Mouse (Mus musculus) effector memory CD4-positive, alpha-beta T cell, adult 5 months (primary cell): ENCODE results near the gene Fndc4. TPM values are rescaled to one million over a fixed set of nuclear protein-coding genes. Genes with fewer than 3 reads are reported as not detected.

Experiments used
- polyA plus RNA-seq: library from polyadenylated mRNA; unstranded; fragments of 100-300 nt; shearing (Covaris generic); gene quantifications from one replicate; pipeline ENCODE4 v1.2.1, GENCODE M21; 2017

Fndc4 gene
- 4.6 TPM for polyA plus RNA-seq

GRCm38 (mm10) chr5:31295606-31296141 is at the start of gene Fndc4:
Gene Fndc4, minus strand, starts transcription at chr5:31296080.

GRCm38 (mm10) chr5:31297047-31297757 is 1.3 kb upstream of the Fndc4 start, which contains the start of gene Gckr:
Gene Gckr, plus strand, starts transcription at chr5:31297443.

GRCm38 (mm10) chr5:31290521-31291360 is 5.1 kb downstream of the Fndc4 start, which contains the start of gene Ift172:
Gene Ift172, minus strand, starts transcription at chr5:31291116.

GRCm38 (mm10) chr5:31251541-31252101 is 44.3 kb downstream of the Fndc4 start, which contains the start of gene Krtcap3:
Gene Krtcap3, plus strand, starts transcription at chr5:31251691.

Other genes starting within 250 kb of the Fndc4 start
- 62.9 TPM for gene Atraid, start 247.8 kb downstream of the Fndc4 start, polyA plus RNA-seq
- gene Slc5a6, start 247.2 kb downstream of the Fndc4 start, polyA plus RNA-seq: 5.3 TPM
- gene Cad, start 241.3 kb downstream of the Fndc4 start, polyA plus RNA-seq: 16.7 TPM
- not detected for gene Dnajc5g, start 189.8 kb downstream of the Fndc4 start, polyA plus RNA-seq
- 1.3 TPM for gene Slc30a3, start 187.8 kb downstream of the Fndc4 start, polyA plus RNA-seq
- not detected for gene Trim54, start 179.4 kb downstream of the Fndc4 start, polyA plus RNA-seq
- not detected for gene Ucn, start 157.3 kb downstream of the Fndc4 start, polyA plus RNA-seq
- 16.9 TPM for gene Mpv17, start 141.8 kb downstream of the Fndc4 start, polyA plus RNA-seq
- not detected for gene Gm29609, start 116.2 kb downstream of the Fndc4 start, polyA plus RNA-seq
- 96.4 TPM for gene Gtf3c2, start 115.9 kb downstream of the Fndc4 start, polyA plus RNA-seq
- 83.0 TPM for gene Snx17, start 102.9 kb downstream of the Fndc4 start, polyA plus RNA-seq
- gene Eif2b4, start 102.7 kb downstream of the Fndc4 start, polyA plus RNA-seq: 46.4 TPM
- 24.6 TPM for gene Zfp513, start 93.8 kb downstream of the Fndc4 start, polyA plus RNA-seq
- 166 TPM for gene Ppm1g, start 75.4 kb downstream of the Fndc4 start, polyA plus RNA-seq
- gene Nrbp1, start 55.2 kb downstream of the Fndc4 start, polyA plus RNA-seq: 283 TPM
- gene Gm9970, start 54.8 kb downstream of the Fndc4 start, polyA plus RNA-seq: not detected
- 42.2 TPM for gene Krtcap3, start 44.4 kb downstream of the Fndc4 start, polyA plus RNA-seq
- 8.5 TPM for gene Ift172, start 5.0 kb downstream of the Fndc4 start, polyA plus RNA-seq
- not detected for gene Gckr, start 1.4 kb upstream of the Fndc4 start, polyA plus RNA-seq
- gene Zfp512, start 156.4 kb upstream of the Fndc4 start, polyA plus RNA-seq: 32.7 TPM
- gene 4930548H24Rik, start 189.7 kb upstream of the Fndc4 start, polyA plus RNA-seq: not detected
- 30.7 TPM for gene Gpn1, start 198.7 kb upstream of the Fndc4 start, polyA plus RNA-seq
- gene Slc4a1ap, start 230.9 kb upstream of the Fndc4 start, polyA plus RNA-seq: 53.6 TPM
- gene Supt7l, start 231.7 kb upstream of the Fndc4 start, polyA plus RNA-seq: 11.5 TPM